Mouse (Mus musculus) neutrophil, adult 5-6 weeks (primary cell): ENCODE measurements around the gene Thra. TPM values are rescaled to one million over a fixed set of nuclear protein-coding genes. Genes with fewer than 3 reads are reported as not detected.
A peak's percentile ranks its signal among the peaks of the same experiment; 100 is the strongest.

ENCODE experiments used
- ATAC-seq: fragments of 151-379, 151-347 bp; 2 replicates; pipeline ENCODE4 v1.8.0; 2017; ENCODE audit warnings: mild to moderate bottlenecking, moderate TSS enrichment; ENCODE audit not compliant: insufficient number of reproducible peaks, poor library complexity, low FRiP score, severe bottlenecking; ENCODE audit errors: extremely low read depth
- total RNA-seq: library from RNA; stranded (forward); fragments of 200-1000 nt; gene quantifications from 2 replicates; pipeline ENCODE4 v1.2.3, GENCODE M21; 2017

Gene Thra
- total RNA-seq, 1 experiment from 2014 or later = 7.9 TPM

- peak; percentile 70 for ATAC-seq
Measured at GRCm38 (mm10) chr11:98754621-98755181, 14.3 kb downstream of the Thra start.

GRCm38 (mm10) chr11:98755726-98756380 is 15.4 kb downstream of the Thra start:
- no peak for ATAC-seq

- no peak for ATAC-seq
Measured at GRCm38 (mm10) chr11:98756711-98757110, 16.3 kb downstream of the Thra start.

GRCm38 (mm10) chr11:98761939-98762338 is 21.5 kb downstream of the Thra start:
- ATAC-seq = no peak

- ATAC-seq = no peak
Measured at GRCm38 (mm10) chr11:98762756-98763501, 22.5 kb downstream of the Thra start.

GRCm38 (mm10) chr11:98763502-98763861 is 23.0 kb downstream of the Thra start:
- ATAC-seq = no peak

GRCm38 (mm10) chr11:98764091-98764490 is 23.7 kb downstream of the Thra start:
- ATAC-seq = no peak

- no peak for ATAC-seq
Measured at GRCm38 (mm10) chr11:98764746-98765145, 24.3 kb downstream of the Thra start.

GRCm38 (mm10) chr11:98765421-98766309 is 25.2 kb downstream of the Thra start:
- no peak for ATAC-seq

GRCm38 (mm10) chr11:98766346-98766745 is 25.9 kb downstream of the Thra start:
- no peak for ATAC-seq

- no peak for ATAC-seq
Measured at GRCm38 (mm10) chr11:98766816-98767215, 26.4 kb downstream of the Thra start.

- ATAC-seq = no peak
Measured at GRCm38 (mm10) chr11:98767276-98767675, 26.8 kb downstream of the Thra start.

GRCm38 (mm10) chr11:98767713-98768112 is 27.3 kb downstream of the Thra start:
- ATAC-seq = no peak

GRCm38 (mm10) chr11:98768127-98769006 is 27.9 kb downstream of the Thra start:
- ATAC-seq = no peak

GRCm38 (mm10) chr11:98769007-98769954 is 28.8 kb downstream of the Thra start:
- no peak for ATAC-seq

- ATAC-seq = no peak
Measured at GRCm38 (mm10) chr11:98770096-98770975, 29.9 kb downstream of the Thra start.
